Mouse (Mus musculus): ENCODE data around the gene E2f2.

DNA sequence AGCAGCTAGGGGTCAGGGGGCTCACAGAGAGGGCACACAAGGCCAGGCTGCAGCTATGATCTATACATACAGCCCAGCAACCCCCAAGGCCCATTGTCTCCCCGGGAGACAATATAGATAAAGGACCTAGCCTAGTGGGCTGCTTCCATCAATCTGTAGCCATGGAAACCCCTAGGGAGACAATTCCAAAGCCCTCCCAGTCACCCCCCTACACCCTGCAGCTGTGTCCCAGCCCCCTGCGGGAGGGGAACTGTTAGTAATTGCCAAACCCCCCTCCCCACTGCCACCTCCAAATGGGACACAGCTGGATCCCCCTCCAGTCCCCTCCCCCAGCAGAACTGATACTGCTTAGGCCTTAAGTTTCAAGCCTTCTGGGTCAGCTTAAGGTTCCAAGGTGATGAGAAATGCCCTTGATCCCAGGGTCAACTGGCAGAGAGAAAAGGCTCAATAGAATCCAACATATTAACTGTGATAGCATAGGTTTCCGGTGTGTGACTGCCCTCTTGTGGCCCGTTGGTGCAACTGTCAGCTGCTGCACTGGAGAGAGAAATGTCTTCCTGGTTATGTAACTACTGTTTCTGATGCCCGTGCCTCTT lies 12.3 kb upstream of the E2f2 start:
- TF ChIP-seq CTCF (IDR thresholded peaks at IDR 0.05; ENCODE audit: low read depth, low read length) (peak; percentile 94), POLR2A (IDR thresholded peaks at IDR 0.05; ENCODE audit: extremely low read depth, insufficient read depth, low read length) (no peak)
